Mouse (Mus musculus): Measurements from ENCODE around the gene Ddr2. TPM values are rescaled to one million over a fixed set of nuclear protein-coding genes. Genes with fewer than 3 reads are reported as not detected.
A peak's percentile ranks its signal among the peaks of the same experiment; 100 is the strongest.

The Ddr2 gene
- polyA plus RNA-seq, 1 experiment from 2014 or later, result 41.1 TPM

GRCm38 (mm10) chr1:170079465-170079864, 31.1 kb downstream of the Ddr2 start:
- H3K4me2 ChIP-seq (ENCODE audit: low read length), result no peak overlapping the region
- no peak for ATAC-seq (replicated peaks; ENCODE audit: low FRiP score, low TSS enrichment, low read depth)

DNA sequence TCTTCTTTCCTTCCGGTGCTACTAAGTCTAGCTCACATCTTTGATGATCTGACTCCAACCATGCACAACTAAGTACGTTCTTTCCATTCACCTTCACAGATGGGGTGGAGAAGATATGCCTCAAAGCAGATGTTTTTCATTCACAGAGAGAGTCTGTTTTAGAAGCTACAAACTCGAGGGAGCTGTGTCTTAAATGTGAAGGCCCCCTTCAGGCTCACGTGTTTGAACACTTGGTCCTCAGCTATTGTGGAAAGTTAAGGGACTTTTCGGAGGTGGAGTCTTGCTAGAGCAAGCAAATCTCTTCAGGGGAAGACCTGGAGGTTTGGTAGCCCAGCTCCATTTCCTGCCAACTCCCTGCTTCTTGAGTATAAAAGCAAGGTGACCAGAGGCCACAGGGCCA, 34.2 kb downstream of the Ddr2 start:
- Histone ChIP-seq H3K4me3 (ENCODE audit: low read depth, low read length) (no peak overlapping the region), H3K4me2 (ENCODE audit: low read length) (no peak overlapping the region), H3K36me3 (ENCODE audit: control insufficient read depth, insufficient read depth, low read length) (no peaks in the 10 kb centered on the region), H3K9me3 (ENCODE audit: control insufficient read depth, low read length) (no peaks in the 10 kb centered on the region), H3K27me3 (replicated peaks; ENCODE audit: control insufficient read depth, insufficient read depth, low read length) (no peaks in the 10 kb centered on the region), H3K4me1 (replicated peaks; ENCODE audit: control insufficient read depth, insufficient read depth, low read length) (no peaks in the 10 kb centered on the region), H3K9ac (ENCODE audit: low read length) (no peak overlapping the region), H3K27ac (ENCODE audit: low read depth) (no peak overlapping the region)
- DNase-seq (ENCODE audit: low spot score) (no peak), ATAC-seq (replicated peaks; ENCODE audit: low FRiP score, low TSS enrichment, low read depth) (no peak)
- WGBS, result 86% methylated on average over 5 of the region's 5 CpGs

More at GRCm38 (mm10) chr1:170079465-170079864, 31.1 kb downstream of the Ddr2 start:
- Histone ChIP-seq H3K4me3 (ENCODE audit: low read depth, low read length) (no peak overlapping the region), H3K27ac (ENCODE audit: low read depth) (no peak overlapping the region), H3K36me3 (ENCODE audit: control insufficient read depth, insufficient read depth, low read length) (no peaks in the 10 kb centered on the region), H3K9ac (ENCODE audit: low read length) (no peak overlapping the region), H3K4me1 (replicated peaks; ENCODE audit: control insufficient read depth, insufficient read depth, low read length) (no peaks in the 10 kb centered on the region), H3K27me3 (replicated peaks; ENCODE audit: control insufficient read depth, insufficient read depth, low read length) (no peaks in the 10 kb centered on the region), H3K9me3 (ENCODE audit: control insufficient read depth, low read length) (no peaks in the 10 kb centered on the region)
- DNase-seq (ENCODE audit: low spot score), result no peak
- WGBS, result 69% methylated on average over 2 of the region's 2 CpGs

- DNase-seq (ENCODE audit: low spot score), result no peak
- H3K36me3 ChIP-seq (ENCODE audit: control insufficient read depth, insufficient read depth, low read length), result no peaks in the 10 kb centered on the region
- H3K9ac ChIP-seq (ENCODE audit: low read length), result no peak overlapping the region
- H3K4me3 ChIP-seq (ENCODE audit: low read depth, low read length), result no peak overlapping the region
- H3K27ac ChIP-seq (ENCODE audit: low read depth), result no peak overlapping the region
- H3K4me1 ChIP-seq (replicated peaks; ENCODE audit: control insufficient read depth, insufficient read depth, low read length), result no peaks in the 10 kb centered on the region
- H3K9me3 ChIP-seq (ENCODE audit: control insufficient read depth, low read length), result no peaks in the 10 kb centered on the region
- WGBS, result 84% methylated on average over 8 of the region's 8 CpGs
- no peak for ATAC-seq (replicated peaks; ENCODE audit: low FRiP score, low TSS enrichment, low read depth)
- H3K4me2 ChIP-seq (ENCODE audit: low read length), result no peak overlapping the region
- H3K27me3 ChIP-seq (replicated peaks; ENCODE audit: control insufficient read depth, insufficient read depth, low read length), result no peaks in the 10 kb centered on the region
These were observed 36.8 kb downstream of the Ddr2 start for GRCm38 (mm10) chr1:170073768-170074167.

- no peak for ATAC-seq (replicated peaks; ENCODE audit: low FRiP score, low TSS enrichment, low read depth)
- 82% methylated on average over 5 of the region's 5 CpGs for WGBS
- H3K36me3 ChIP-seq (ENCODE audit: control insufficient read depth, insufficient read depth, low read length), result no peaks in the 10 kb centered on the region
These were observed 41.4 kb downstream of the Ddr2 start for GRCm38 (mm10) chr1:170069143-170069542.

DNA sequence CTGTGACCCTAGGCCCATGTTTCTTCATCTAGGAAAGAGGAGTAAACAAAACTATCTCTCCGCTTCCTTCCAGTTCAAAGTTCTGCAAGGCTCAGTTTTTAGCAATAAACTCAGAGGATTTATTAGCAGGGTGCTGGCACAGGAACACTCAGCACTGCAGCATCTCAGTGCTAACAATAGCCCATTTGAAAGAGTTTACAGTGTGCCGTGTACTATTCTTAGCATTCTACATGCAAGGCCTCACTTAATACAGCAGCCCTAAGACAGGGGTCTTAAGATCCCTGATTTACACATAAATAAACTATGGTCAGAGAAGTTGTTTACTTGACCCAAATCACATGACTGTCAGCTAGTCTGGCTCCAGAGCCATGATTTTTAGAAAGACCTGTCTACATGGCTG, 44.6 kb downstream of the Ddr2 start:
- Histone ChIP-seq H3K4me1 (replicated peaks; ENCODE audit: control insufficient read depth, insufficient read depth, low read length) (peaks cover 13% of the 10 kb centered on the region), H3K9me3 (ENCODE audit: control insufficient read depth, low read length) (no peaks in the 10 kb centered on the region), H3K4me2 (ENCODE audit: low read length) (no peak overlapping the region), H3K4me3 (ENCODE audit: low read depth, low read length) (no peak overlapping the region), H3K27me3 (replicated peaks; ENCODE audit: control insufficient read depth, insufficient read depth, low read length) (no peaks in the 10 kb centered on the region), H3K27ac (ENCODE audit: low read depth) (no peak overlapping the region), H3K9ac (ENCODE audit: low read length) (no peak overlapping the region), H3K36me3 (ENCODE audit: control insufficient read depth, insufficient read depth, low read length) (no peaks in the 10 kb centered on the region)
- DNase-seq (ENCODE audit: low spot score), result no peak
- WGBS, result 43% methylated on average over 2 of the region's 2 CpGs
- no peak for ATAC-seq (replicated peaks; ENCODE audit: low FRiP score, low TSS enrichment, low read depth)

More at GRCm38 (mm10) chr1:170069143-170069542, 41.4 kb downstream of the Ddr2 start:
- H3K4me3 ChIP-seq (ENCODE audit: low read depth, low read length), result no peak overlapping the region
- H3K4me2 ChIP-seq (ENCODE audit: low read length), result no peak overlapping the region
- H3K27me3 ChIP-seq (replicated peaks; ENCODE audit: control insufficient read depth, insufficient read depth, low read length), result no peaks in the 10 kb centered on the region
- no peak for DNase-seq (ENCODE audit: low spot score)
- H3K9ac ChIP-seq (ENCODE audit: low read length), result no peak overlapping the region
- H3K27ac ChIP-seq (ENCODE audit: low read depth), result no peak overlapping the region
- peaks cover 9% of the 10 kb centered on the region for H3K4me1 ChIP-seq (replicated peaks; ENCODE audit: control insufficient read depth, insufficient read depth, low read length)
- no peaks in the 10 kb centered on the region for H3K9me3 ChIP-seq (ENCODE audit: control insufficient read depth, low read length)

- Histone ChIP-seq H3K4me3 (ENCODE audit: low read depth, low read length) (no peak overlapping the region), H3K4me1 (replicated peaks; ENCODE audit: control insufficient read depth, insufficient read depth, low read length) (peaks cover 18% of the 10 kb centered on the region), H3K36me3 (ENCODE audit: control insufficient read depth, insufficient read depth, low read length) (no peaks in the 10 kb centered on the region), H3K27me3 (replicated peaks; ENCODE audit: control insufficient read depth, insufficient read depth, low read length) (no peaks in the 10 kb centered on the region), H3K4me2 (ENCODE audit: low read length) (no peak overlapping the region), H3K27ac (ENCODE audit: low read depth) (0 out of 2 replicates have a peak overlapping the region, but pooled peaks have one; percentile 47), H3K9me3 (ENCODE audit: control insufficient read depth, low read length) (no peaks in the 10 kb centered on the region), H3K9ac (ENCODE audit: low read length) (no peak overlapping the region)
- ATAC-seq (replicated peaks; ENCODE audit: low FRiP score, low TSS enrichment, low read depth) (no peak), DNase-seq (ENCODE audit: low spot score) (no peak)
- WGBS, result 68% methylated on average over 8 of the region's 8 CpGs
These were observed 45.6 kb downstream of the Ddr2 start for GRCm38 (mm10) chr1:170065009-170065408.

- Histone ChIP-seq H3K9me3 (ENCODE audit: control insufficient read depth, low read length) (no peaks in the 10 kb centered on the region), H3K36me3 (ENCODE audit: control insufficient read depth, insufficient read depth, low read length) (no peaks in the 10 kb centered on the region), H3K9ac (ENCODE audit: low read length) (no peak overlapping the region), H3K27me3 (replicated peaks; ENCODE audit: control insufficient read depth, insufficient read depth, low read length) (no peaks in the 10 kb centered on the region), H3K4me1 (replicated peaks; ENCODE audit: control insufficient read depth, insufficient read depth, low read length) (peaks cover 18% of the 10 kb centered on the region), H3K27ac (ENCODE audit: low read depth) (peak overlapping the region; percentile 47), H3K4me3 (ENCODE audit: low read depth, low read length) (no peak overlapping the region), H3K4me2 (ENCODE audit: low read length) (no peak overlapping the region)
- 24% methylated on average over 9 of the region's 9 CpGs for WGBS
- DNase-seq (ENCODE audit: low spot score) (no peak), ATAC-seq (replicated peaks; ENCODE audit: low FRiP score, low TSS enrichment, low read depth) (peak; percentile 70)
These were observed 46.5 kb downstream of the Ddr2 start for GRCm38 (mm10) chr1:170064083-170064494.

- WGBS, result 50% methylated on average over 3 of the region's 3 CpGs
- Histone ChIP-seq H3K4me3 (ENCODE audit: low read depth, low read length) (no peak overlapping the region), H3K27ac (ENCODE audit: low read depth) (no peak overlapping the region), H3K27me3 (replicated peaks; ENCODE audit: control insufficient read depth, insufficient read depth, low read length) (no peaks in the 10 kb centered on the region), H3K4me1 (replicated peaks; ENCODE audit: control insufficient read depth, insufficient read depth, low read length) (peaks cover 28% of the 10 kb centered on the region), H3K36me3 (ENCODE audit: control insufficient read depth, insufficient read depth, low read length) (no peaks in the 10 kb centered on the region), H3K9ac (ENCODE audit: low read length) (no peak overlapping the region), H3K9me3 (ENCODE audit: control insufficient read depth, low read length) (no peaks in the 10 kb centered on the region), H3K4me2 (ENCODE audit: low read length) (no peak overlapping the region)
- ATAC-seq (replicated peaks; ENCODE audit: low FRiP score, low TSS enrichment, low read depth), result no peak
- peak; percentile 41 for DNase-seq (ENCODE audit: low spot score)
These were observed 50.3 kb downstream of the Ddr2 start for GRCm38 (mm10) chr1:170060214-170060613.

GRCm38 (mm10) chr1:170059347-170059746, 51.2 kb downstream of the Ddr2 start:
- Histone ChIP-seq H3K36me3 (ENCODE audit: control insufficient read depth, insufficient read depth, low read length) (no peaks in the 10 kb centered on the region), H3K9me3 (ENCODE audit: control insufficient read depth, low read length) (no peaks in the 10 kb centered on the region), H3K4me1 (replicated peaks; ENCODE audit: control insufficient read depth, insufficient read depth, low read length) (peaks cover 22% of the 10 kb centered on the region), H3K9ac (ENCODE audit: low read length) (no peak overlapping the region), H3K27ac (ENCODE audit: low read depth) (no peak overlapping the region), H3K27me3 (replicated peaks; ENCODE audit: control insufficient read depth, insufficient read depth, low read length) (no peaks in the 10 kb centered on the region), H3K4me2 (ENCODE audit: low read length) (no peak overlapping the region), H3K4me3 (ENCODE audit: low read depth, low read length) (no peak overlapping the region)
- DNase-seq (ENCODE audit: low spot score) (peak; percentile 20), ATAC-seq (replicated peaks; ENCODE audit: low FRiP score, low TSS enrichment, low read depth) (no peak)
- WGBS, result 96% methylated on average over 9 of the region's 9 CpGs

Measured in intestine, embryonic 14.5 days (tissue).